Mouse (Mus musculus): Measurements from ENCODE around the gene S100pbp. TPM values are rescaled to one million over a fixed set of nuclear protein-coding genes. Genes with fewer than 3 reads are reported as not detected.

The S100pbp gene
- 10 to 100 TPM; 33.9 to 34.5 TPM for total RNA-seq (2021)
- long read RNA-seq, experiment 1, partial matches to known transcripts, result 1 of 12 reads
- long read RNA-seq, experiment 1, other reads (novel, unspliced or antisense), result 10 of 12 reads
- long read RNA-seq, experiment 2, full-length matches to known transcripts, result 3 of 8 reads
- long read RNA-seq, experiment 2, partial matches to known transcripts, result 0 of 8 reads
- long read RNA-seq, experiment 2, other reads (novel, unspliced or antisense), result 5 of 8 reads

- intact Hi-C loops (cut with DNase I), result loop anchor here (5.0 kb wide), 1 partner anchor 272 kb away; the partner anchor contains the start of gene Bsdc1
- peak; percentile 94 to 96 for DNase-seq (ENCODE audit: extremely low spot score in 1 of 2, low spot score in 2 of 2)
- Histone ChIP-seq H3K4me3 (peak within 1 kb of the TSS; percentile 80), H3K27ac (peak within 1 kb of the TSS; percentile 97)
- TF ChIP-seq CTCF (IDR thresholded peaks at IDR 0.05), result no peak
Measured at GRCm38 (mm10) chr4:129189542-129190519, at the start of gene S100pbp, which contains the start of gene Yars. S100pbp (minus strand) TSS chr4:129189727. Yars (plus strand) TSS chr4:129189760.

GRCm38 (mm10) chr4:129239075-129239474 is 49.5 kb upstream of the S100pbp start:
- intact Hi-C loops (cut with DNase I), result loop anchor here (2.0 to 5.0 kb wide), 2 partner anchors 24 to 38 kb away; no protein-coding TSS in a partner anchor
- H3K27ac ChIP-seq, result peak overlapping the region; percentile 84
- TF ChIP-seq CTCF (IDR thresholded peaks at IDR 0.05), result no peak

GRCm38 (mm10) chr4:129238579-129239016 is 49.1 kb upstream of the S100pbp start:
- DNase-seq (ENCODE audit: extremely low spot score in 1 of 2, low spot score in 2 of 2), result no peak
- intact Hi-C loops (cut with DNase I), result loop anchor here (2.0 to 5.0 kb wide), 2 partner anchors 24 to 39 kb away; no protein-coding TSS in a partner anchor
- H3K27ac ChIP-seq, result peak overlapping the region; percentile 84
- no peak for TF ChIP-seq CTCF (IDR thresholded peaks at IDR 0.05)
- H3K4me3 ChIP-seq, result peak overlapping the region; percentile 70

More at GRCm38 (mm10) chr4:129239075-129239474, 49.5 kb upstream of the S100pbp start:
- H3K4me3 ChIP-seq, result peak overlapping the region; percentile 70
- peak; percentile 73 to 86 for DNase-seq (ENCODE audit: extremely low spot score in 1 of 2, low spot score in 2 of 2)

GRCm38 (mm10) chr4:129237843-129238441 is 48.4 kb upstream of the S100pbp start:
- DNase-seq (ENCODE audit: extremely low spot score in 1 of 2, low spot score in 2 of 2), result no peak
- Histone ChIP-seq H3K4me3 (peak overlapping the region; percentile 70), H3K27ac (peak overlapping the region; percentile 84; the same call in 1 of the 2 replicates)
- intact Hi-C loops (cut with DNase I), result loop anchor here (2.0 to 5.0 kb wide), 2 partner anchors 25 to 39 kb away; no protein-coding TSS in a partner anchor
- TF ChIP-seq CTCF (IDR thresholded peaks at IDR 0.05), result no peak

- Histone ChIP-seq H3K4me3 (no peak overlapping the region), H3K27ac (no peak overlapping the region)
- no peak for TF ChIP-seq CTCF (IDR thresholded peaks at IDR 0.05)
- intact Hi-C loops (cut with DNase I), result loop anchor here (5.0 kb wide), 1 partner anchor 41 kb away; no protein-coding TSS in a partner anchor
- no peak for DNase-seq (ENCODE audit: extremely low spot score in 1 of 2, low spot score in 2 of 2)
Measured at GRCm38 (mm10) chr4:129236236-129236813, 46.8 kb upstream of the S100pbp start.

- Histone ChIP-seq H3K4me3 (no peak overlapping the region), H3K27ac (no peak overlapping the region)
- intact Hi-C loops (cut with DNase I), result loop anchor here (5.0 kb wide), 1 partner anchor 42 kb away; no protein-coding TSS in a partner anchor
- no peak for TF ChIP-seq CTCF (IDR thresholded peaks at IDR 0.05)
- no peak for DNase-seq (ENCODE audit: extremely low spot score in 1 of 2, low spot score in 2 of 2)
Measured at GRCm38 (mm10) chr4:129235147-129235546, 45.6 kb upstream of the S100pbp start.

GRCm38 (mm10) chr4:129234488-129234887 is 45.0 kb upstream of the S100pbp start:
- H3K4me3 ChIP-seq, result no peak overlapping the region
- H3K27ac ChIP-seq, result no peak overlapping the region
- intact Hi-C loops (cut with DNase I), result no loop called here
- no peak for DNase-seq (ENCODE audit: extremely low spot score in 1 of 2, low spot score in 2 of 2)
- TF ChIP-seq CTCF (IDR thresholded peaks at IDR 0.05), result no peak

- TF ChIP-seq CTCF (IDR thresholded peaks at IDR 0.05), result no peak
- intact Hi-C loops (cut with DNase I), result no loop called here
- Histone ChIP-seq H3K4me3 (no peak overlapping the region), H3K27ac (no peak overlapping the region)
- no peak for DNase-seq (ENCODE audit: extremely low spot score in 1 of 2, low spot score in 2 of 2)
Measured at GRCm38 (mm10) chr4:129232561-129233360, 43.2 kb upstream of the S100pbp start.

- no peak for DNase-seq (ENCODE audit: extremely low spot score in 1 of 2, low spot score in 2 of 2)
- Histone ChIP-seq H3K27ac (no peak overlapping the region), H3K4me3 (no peak overlapping the region)
- no peak for TF ChIP-seq CTCF (IDR thresholded peaks at IDR 0.05)
- intact Hi-C loops (cut with DNase I), result no loop called here
Measured at GRCm38 (mm10) chr4:129231594-129232450, 42.3 kb upstream of the S100pbp start.

Data from left cerebral cortex, adult 2 months (tissue).